In the genomic region with DNA sequence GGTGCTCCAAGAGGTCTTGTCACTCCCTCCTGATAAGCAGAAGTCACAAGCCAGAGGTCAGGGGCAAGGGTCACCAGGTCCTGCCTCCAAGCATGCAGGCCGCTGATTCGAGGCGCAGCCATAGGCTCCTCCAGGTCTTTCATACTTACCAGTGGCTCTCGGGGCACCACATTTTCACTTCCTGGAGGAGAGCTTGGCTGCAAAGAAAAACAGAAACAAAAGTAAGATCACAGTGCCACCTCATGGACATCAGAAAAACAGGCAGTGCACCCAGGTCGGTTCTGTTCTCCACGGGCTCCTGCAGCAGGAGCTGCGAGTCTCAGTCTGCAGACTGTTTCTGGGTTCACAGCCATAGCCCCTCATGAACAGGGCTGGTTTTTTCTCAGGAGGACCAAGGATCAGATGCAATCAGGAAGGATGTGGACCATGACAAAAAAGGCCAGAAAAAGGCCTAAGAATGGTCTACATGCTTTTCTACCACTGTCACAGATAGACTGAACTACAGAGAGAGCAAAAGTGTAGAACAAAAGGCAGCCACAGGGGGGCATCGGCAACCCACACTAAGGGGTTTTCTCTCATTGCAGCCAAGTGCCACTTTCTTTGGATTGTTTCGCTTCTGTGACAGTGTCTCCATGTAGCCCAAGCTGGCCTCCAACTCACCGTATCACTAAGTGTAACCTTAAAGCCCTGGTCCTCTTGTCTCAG, we compare ENCODE assay signal across 8 mouse cellular contexts. TPM values are rescaled to one million over a fixed set of nuclear protein-coding genes. Genes with fewer than 3 reads are reported as not detected.
A peak's percentile ranks its signal among the peaks of the same experiment; 100 is the strongest.
DNase-seq lines count a peak whose midpoint lies in the region; ATAC-seq lines count a peak whose summit lies in the region.

No protein-coding gene starts in this region.

- H3K4me3 ChIP-seq in hindbrain, embryonic 15.5 days = no peak overlapping the region

- ATAC-seq in hindbrain, embryonic 15.5 days (ENCODE audit: low FRiP score, low read depth) = peak; percentile 82

- no peak overlapping the region for H3K4me2 ChIP-seq in hindbrain, embryonic 15.5 days

- H3K9me3 ChIP-seq in hindbrain, embryonic 15.5 days = no peaks in the 10 kb centered on the region

- no peaks in the 10 kb centered on the region for H3K36me3 ChIP-seq in hindbrain, embryonic 15.5 days

- no peak overlapping the region for H3K9ac ChIP-seq in hindbrain, embryonic 15.5 days

- WGBS in hindbrain, embryonic 15.5 days = 19% methylated on average over 10 of the region's 10 CpGs

- peak; percentile 80 for DNase-seq in NIH3T3 (ENCODE audit: low read depth)
- peak; percentile 76 to 80 for DNase-seq in cerebellum, postnatal 10 days
- DNase-seq in frontal cortex, postnatal 36 days (ENCODE audit: low spot score in 2 of 2) = peak; percentile 68 to 80
- DNase-seq in layer of hippocampus, postnatal 36 days = peak; percentile 66 to 70
- DNase-seq in lung, postnatal 25 days (ENCODE audit: low spot score) = peak; percentile 86
- DNase-seq in retina, postnatal 1 day = peak; percentile 89
- DNase-seq in thymus, postnatal 36 days = peak; percentile 65 to 76

- H3K27me3 ChIP-seq in hindbrain, embryonic 15.5 days = no peaks in the 10 kb centered on the region

- H3K4me1 ChIP-seq in hindbrain, embryonic 15.5 days (replicated peaks) = peaks cover 10% of the 10 kb centered on the region

- no peak overlapping the region for H3K27ac ChIP-seq in hindbrain, embryonic 15.5 days (replicated peaks)

RNA-seq across cellular contexts. Expression of gene Pex14, which starts 23.7 kb away (rescaled TPM):
- polyA plus RNA-seq in hindbrain, embryonic 15.5 days (2015; fragmentation: Nextera tagmentation; extraction: Ambion mirVana) = 54.4 and 61.9 TPM in 2 replicates
- total RNA-seq in layer of hippocampus, postnatal 36 days (2021) = 10 to 100 TPM; 43.6 to 44.0 TPM

RNA-seq across cellular contexts. Expression of gene Dffa, which starts 27.9 kb away (rescaled TPM):
- 23.7 and 25.5 TPM in 2 replicates for polyA plus RNA-seq in hindbrain, embryonic 15.5 days (2015; fragmentation: Nextera tagmentation; extraction: Ambion mirVana)
- 10 to 100 TPM; 49.3 to 52.2 TPM for total RNA-seq in layer of hippocampus, postnatal 36 days (2021)

RNA-seq across cellular contexts. Expression of gene Cort, which starts 50.5 kb away (rescaled TPM):
- 0.23 and 0.59 TPM in 2 replicates for polyA plus RNA-seq in hindbrain, embryonic 15.5 days (2015; fragmentation: Nextera tagmentation; extraction: Ambion mirVana)
- 10 to 100 TPM; 10.5 to 11.6 TPM for total RNA-seq in layer of hippocampus, postnatal 36 days (2021)
